In the genomic region with DNA sequence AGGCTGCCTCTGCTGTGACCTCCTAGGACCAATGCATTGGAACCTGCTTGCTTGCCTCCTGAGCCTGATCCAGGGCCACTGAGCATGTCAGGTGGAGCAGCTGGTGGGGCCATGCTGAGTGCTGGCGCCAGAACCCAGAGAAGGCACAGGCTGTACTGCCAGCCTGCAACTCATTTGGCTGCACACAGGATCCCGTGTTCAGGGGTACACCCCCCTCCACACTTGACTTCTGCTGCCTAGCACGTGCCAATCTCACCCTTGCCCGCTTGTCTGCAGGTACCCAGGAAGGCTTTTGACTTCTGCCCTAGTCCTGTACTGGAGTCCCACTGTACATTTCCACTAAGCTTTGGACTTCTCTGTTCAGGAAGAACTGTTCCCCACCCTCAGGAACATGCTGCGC, we compare ENCODE assay signal across 10 mouse cellular contexts. TPM values are rescaled to one million over a fixed set of nuclear protein-coding genes. Genes with fewer than 3 reads are reported as not detected.
DNase-seq lines count a peak whose midpoint lies in the region; ATAC-seq and TF ChIP-seq lines count a peak whose summit lies in the region.
"Had no signal": no experiment of that assay in that cellular context is flagged by ENCODE, and none has a peak within 500 bp of the region (broad histone marks: within the 10 kb centered on the region; RNA-seq: fewer than 3 reads in every experiment).

No protein-coding gene starts in this region.

- TF ChIP-seq CTCF in kidney, adult 2 months (conservative IDR thresholded peaks at IDR 0.05; ENCODE audit: insufficient read depth, insufficient read length, low read depth, low read length) = no peak

- ATAC-seq in kidney, embryonic 14.5 days (ENCODE audit: low FRiP score, low TSS enrichment) = no peak
- ATAC-seq: liver, embryonic 12.5 days had no signal

- no peaks in the 10 kb centered on the region for H3K36me3 ChIP-seq in kidney, adult 2 months (ENCODE audit: control insufficient read depth, insufficient read depth, low read length)
- no peaks in the 10 kb centered on the region for H3K36me3 ChIP-seq in kidney, embryonic 14.5 days (ENCODE audit: control insufficient read depth, insufficient read depth, low read length)

- peak; percentile 80 for DNase-seq in kidney, adult 2 months
- DNase-seq in cerebellum, adult 9-10 months = peak; percentile 99
- DNase-seq in gastrocnemius, postnatal 25 days = peak; percentile 73
- DNase-seq in layer of hippocampus, postnatal 14 days (ENCODE audit: low spot score in 2 of 2) = peak; percentile 73 to 87
- no peak for DNase-seq in right cerebral cortex, adult 18-20 months
- DNase-seq in B cell, adult 2 months = no peak
- DNase-seq in adrenal gland, adult 18-20 months (ENCODE audit: low spot score in 2 of 2) = no peak
- DNase-seq: thymus, adult 18-20 months had no signal

- 57% methylated on average over 5 of the region's 5 CpGs for WGBS in kidney, adult 2 months
- WGBS in kidney, embryonic 14.5 days = 84% methylated on average over 5 of the region's 5 CpGs

- H3K4me1 ChIP-seq in kidney, adult 2 months (ENCODE audit: control insufficient read depth, insufficient read depth, low read length) = peaks cover 5% of the 10 kb centered on the region
- peaks cover 7% of the 10 kb centered on the region; the same call in 1 of the 2 replicates for H3K4me1 ChIP-seq in kidney, embryonic 14.5 days (ENCODE audit: control insufficient read depth, insufficient read depth, low read length)

- no peaks in the 10 kb centered on the region for H3K27me3 ChIP-seq in kidney, adult 2 months (replicated peaks; ENCODE audit: control insufficient read depth, insufficient read depth, low read length)
- H3K27me3 ChIP-seq in kidney, embryonic 14.5 days (ENCODE audit: control insufficient read depth, insufficient read depth, low read length) = no peaks in the 10 kb centered on the region
- H3K27me3 ChIP-seq: liver, embryonic 12.5 days had no signal

- H3K9me3 ChIP-seq in kidney, embryonic 14.5 days (ENCODE audit: control insufficient read depth, low read length) = no peaks in the 10 kb centered on the region
- H3K9me3 ChIP-seq: liver, embryonic 12.5 days had no signal

- H3K4me2 ChIP-seq in kidney, embryonic 14.5 days (replicated peaks; ENCODE audit: low read depth, low read length) = no peak overlapping the region
- H3K4me2 ChIP-seq: liver, embryonic 12.5 days had no signal

- no peak for TF ChIP-seq POLR2A in kidney, adult 2 months (IDR thresholded peaks at IDR 0.05; ENCODE audit: low read depth, low read length)

- no peak overlapping the region for H3K9ac ChIP-seq in kidney, embryonic 14.5 days (ENCODE audit: low read depth, low read length)
- H3K9ac ChIP-seq: liver, embryonic 12.5 days had no signal

- peak overlapping the region; percentile 48; the same call in 1 of the 2 replicates for H3K27ac ChIP-seq in kidney, adult 2 months (ENCODE audit: insufficient read depth, low read depth, low read length)
- H3K27ac ChIP-seq in kidney, embryonic 14.5 days (ENCODE audit: low read depth, low read length) = no peak overlapping the region
- H3K27ac ChIP-seq: liver, embryonic 12.5 days had no signal

- H3K4me3 ChIP-seq in kidney, adult 2 months (ENCODE audit: insufficient read depth, low read depth, low read length) = no peak overlapping the region
- H3K4me3 ChIP-seq in kidney, embryonic 14.5 days (ENCODE audit: low read length) = no peak overlapping the region
- H3K4me3 ChIP-seq: liver, embryonic 12.5 days had no signal

RNA-seq across cellular contexts. Expression of gene Fbxw11, which starts 19.3 kb away (rescaled TPM):
- 62.2 and 63.7 TPM in 2 replicates for polyA plus RNA-seq in kidney, adult 2 months (2012; rRNA removed)
- 40.2 and 85.6 TPM in 2 replicates for polyA plus RNA-seq in kidney, embryonic 14.5 days (2014; fragmentation: Nextera tagmentation; extraction: Ambion mirVana)
- 10 to 100 TPM; 41.5 to 52.7 TPM for total RNA-seq in gastrocnemius, postnatal 25 days (2021)
- total RNA-seq in layer of hippocampus, postnatal 14 days (2021) = 100 to 1,000 TPM; 130 to 137 TPM
- 100 to 1,000 TPM in 1 of 2 experiments, 10 to 100 TPM in 1; 97.0 to 117 TPM for total RNA-seq in adrenal gland, adult 18-20 months (2021)

Comparison
In these comparisons a context has a peak if more than half of its experiments do, and no peak if none do; other contexts are left out.
1. DNase-seq: peak in kidney, adult 2 months (single experiment), cerebellum, adult 9-10 months (single experiment), gastrocnemius, postnatal 25 days (single experiment) and layer of hippocampus, postnatal 14 days (2 of 2); none in right cerebral cortex, adult 18-20 months (single experiment), B cell, adult 2 months (0 of 2) and adrenal gland, adult 18-20 months (0 of 2).